Mouse (Mus musculus) thymus, postnatal 4 days (tissue): ENCODE measurements around the gene Coro7.
A peak's percentile ranks its signal among the peaks of the same experiment; 100 is the strongest.
"Not testable (repeated sequence)": the region's sequence is repeated elsewhere in the genome, so short reads cannot be mapped to it uniquely, and the experiment has no call there.

Source experiments
- DNase-seq: peaks from one replicate; pipeline ENCODE4 v3.0.0; 2021

Gene Coro7

GRCm38 (mm10) chr16:4680922-4681455 lies 1.4 kb upstream of the Coro7 start:
- not testable (repeated sequence) for DNase-seq

- DNase-seq, result no peak
Measured at GRCm38 (mm10) chr16:4678080-4678479, 1.5 kb downstream of the Coro7 start.

DNA sequence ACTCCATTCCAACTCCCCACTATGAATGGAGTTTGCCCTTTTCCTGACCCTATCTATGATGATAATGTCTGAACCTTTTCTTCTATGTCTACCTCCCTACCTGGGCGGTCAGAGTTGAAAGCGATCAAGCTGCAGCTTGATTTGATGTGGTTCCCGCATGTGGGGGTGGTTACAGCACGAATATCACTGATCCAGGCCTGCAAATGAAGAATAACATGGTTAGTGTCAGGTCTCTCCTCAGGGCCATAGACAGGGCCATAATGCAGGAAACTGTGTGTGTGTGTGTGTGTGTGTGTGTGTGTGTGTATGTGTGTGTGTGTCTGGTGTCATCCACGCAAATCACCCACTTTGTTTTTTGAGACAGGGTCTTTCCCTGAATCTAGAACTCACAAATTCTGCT lies 2.7 kb downstream of the Coro7 start:
- DNase-seq, result no peak

- peak; percentile 67 for DNase-seq
Measured at GRCm38 (mm10) chr16:4674091-4674490, 5.5 kb downstream of the Coro7 start.

GRCm38 (mm10) chr16:4670317-4670716 lies 9.3 kb downstream of the Coro7 start:
- no peak for DNase-seq

DNA sequence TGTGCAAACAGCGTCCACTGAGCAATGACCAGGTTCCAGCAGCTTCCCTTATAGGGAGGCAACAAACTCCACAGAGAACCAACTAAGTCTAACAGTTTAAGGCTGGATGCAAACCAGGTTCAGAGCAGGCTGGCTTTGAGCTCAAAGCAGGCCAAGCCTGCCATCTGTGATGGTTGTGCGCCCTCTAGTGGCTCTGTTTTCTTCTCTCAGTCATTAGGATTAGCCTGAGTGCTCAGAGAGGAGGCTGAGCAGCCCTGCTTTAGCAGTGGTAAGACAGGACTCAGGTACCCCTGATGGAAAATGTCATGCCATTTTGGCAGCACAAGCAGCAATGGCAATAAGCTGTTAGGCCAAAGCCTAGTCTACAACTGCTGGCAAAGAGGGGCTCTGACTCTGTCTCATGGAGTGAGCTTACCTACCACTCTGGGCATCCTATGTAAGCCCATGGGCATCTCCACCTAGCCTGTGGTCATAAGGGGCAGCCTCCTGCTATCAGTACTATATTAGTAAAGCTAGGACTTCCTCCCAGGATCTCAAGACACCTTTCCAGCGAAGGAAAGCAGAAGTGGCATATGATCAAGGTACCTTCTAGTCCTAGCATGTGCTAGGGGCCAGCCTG lies 12.3 kb downstream of the Coro7 start:
- DNase-seq, result peak; percentile 93

GRCm38 (mm10) chr16:4665726-4666125 lies 13.9 kb downstream of the Coro7 start:
- no peak for DNase-seq

DNA sequence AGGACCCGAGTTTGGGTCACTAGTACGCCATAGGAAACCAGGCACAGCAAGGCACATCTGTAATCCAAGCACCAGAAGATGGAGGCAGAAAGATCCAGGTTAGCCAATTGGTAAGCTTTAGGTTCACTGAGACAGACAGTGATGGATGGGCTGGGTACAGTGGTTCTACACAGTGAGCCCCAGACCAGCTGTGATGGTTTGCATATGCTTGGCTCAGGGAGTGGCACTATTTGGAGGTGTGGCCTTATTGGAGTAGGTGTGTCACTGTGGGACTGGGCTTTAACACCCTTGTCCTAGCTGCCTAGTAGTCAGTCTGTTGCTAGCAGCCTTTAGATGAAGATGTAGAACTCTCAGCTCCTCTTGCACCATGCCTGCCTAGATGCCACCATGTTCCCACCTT lies 15.8 kb downstream of the Coro7 start:
- no peak for DNase-seq

- no peak for DNase-seq
Measured at GRCm38 (mm10) chr16:4661605-4662004, 18.0 kb downstream of the Coro7 start.

DNA sequence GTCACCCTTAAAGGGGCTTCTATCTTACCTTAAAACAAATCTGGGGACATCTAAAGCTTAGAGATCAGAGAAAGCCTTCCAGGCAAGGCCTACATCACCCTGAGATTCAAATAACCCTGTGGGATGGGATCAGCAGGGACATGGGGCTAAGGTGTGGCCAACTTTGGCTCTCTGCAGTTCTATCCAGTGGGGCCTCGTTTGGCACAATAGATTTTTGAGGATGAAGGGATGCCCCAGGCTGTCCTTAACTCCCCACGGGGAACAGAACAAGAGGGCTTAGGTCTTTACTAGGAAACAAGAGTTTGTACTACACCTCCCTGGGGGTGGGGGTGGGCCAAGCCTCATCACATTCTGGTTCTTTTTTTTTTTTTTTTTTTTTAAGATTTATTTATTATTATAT lies 20.3 kb downstream of the Coro7 start:
- DNase-seq, result no peak

DNA sequence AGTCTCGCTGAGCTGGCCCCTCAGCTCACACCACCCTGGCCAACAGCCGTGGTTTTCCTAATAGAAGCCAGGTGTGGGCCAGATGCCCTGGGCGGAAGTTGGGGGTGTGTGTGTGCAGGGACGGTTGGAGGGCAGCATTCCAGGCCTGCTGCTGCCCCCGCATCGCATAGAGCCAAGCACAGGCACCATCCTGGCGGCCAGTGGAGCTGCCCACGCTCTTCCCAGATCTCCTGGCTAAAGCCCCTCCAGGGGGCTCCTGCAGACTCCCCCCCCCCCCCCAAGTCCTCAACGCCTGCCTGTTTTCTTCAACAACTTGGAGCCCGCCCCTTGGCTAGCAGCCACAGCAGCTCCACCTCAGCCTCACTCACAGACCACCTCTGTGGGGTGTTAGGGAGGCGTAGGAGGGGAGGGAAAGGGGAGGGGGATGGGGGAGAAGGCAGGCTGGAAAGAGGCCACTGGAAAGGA lies 20.8 kb downstream of the Coro7 start:
- DNase-seq, result no peak

GRCm38 (mm10) chr16:4656571-4657081 lies 23.0 kb downstream of the Coro7 start:
- no peak for DNase-seq

GRCm38 (mm10) chr16:4655764-4656570 lies 23.6 kb downstream of the Coro7 start:
- DNase-seq, result no peak

- no peak for DNase-seq
Measured at GRCm38 (mm10) chr16:4655251-4655734, 24.3 kb downstream of the Coro7 start.

DNA sequence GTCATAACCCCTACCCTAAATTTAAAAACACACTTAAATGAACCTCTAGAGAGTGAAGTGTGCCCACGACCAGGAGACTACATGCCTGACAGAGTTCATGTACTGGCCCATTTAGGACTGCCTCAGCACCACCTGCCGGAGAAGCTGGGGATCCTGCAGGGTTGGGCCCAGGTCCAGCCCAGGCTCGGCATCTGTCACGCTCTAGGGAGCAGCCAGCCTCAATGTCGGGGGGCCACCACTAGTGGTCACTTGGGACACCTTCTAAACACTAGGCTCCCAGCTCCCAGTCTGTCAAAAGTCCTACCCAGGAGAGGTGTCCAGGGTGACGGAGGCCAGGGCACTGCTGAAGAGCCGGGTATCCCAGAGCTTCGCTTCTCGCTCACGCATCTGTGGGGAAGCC lies 24.9 kb downstream of the Coro7 start:
- no peak for DNase-seq

DNA sequence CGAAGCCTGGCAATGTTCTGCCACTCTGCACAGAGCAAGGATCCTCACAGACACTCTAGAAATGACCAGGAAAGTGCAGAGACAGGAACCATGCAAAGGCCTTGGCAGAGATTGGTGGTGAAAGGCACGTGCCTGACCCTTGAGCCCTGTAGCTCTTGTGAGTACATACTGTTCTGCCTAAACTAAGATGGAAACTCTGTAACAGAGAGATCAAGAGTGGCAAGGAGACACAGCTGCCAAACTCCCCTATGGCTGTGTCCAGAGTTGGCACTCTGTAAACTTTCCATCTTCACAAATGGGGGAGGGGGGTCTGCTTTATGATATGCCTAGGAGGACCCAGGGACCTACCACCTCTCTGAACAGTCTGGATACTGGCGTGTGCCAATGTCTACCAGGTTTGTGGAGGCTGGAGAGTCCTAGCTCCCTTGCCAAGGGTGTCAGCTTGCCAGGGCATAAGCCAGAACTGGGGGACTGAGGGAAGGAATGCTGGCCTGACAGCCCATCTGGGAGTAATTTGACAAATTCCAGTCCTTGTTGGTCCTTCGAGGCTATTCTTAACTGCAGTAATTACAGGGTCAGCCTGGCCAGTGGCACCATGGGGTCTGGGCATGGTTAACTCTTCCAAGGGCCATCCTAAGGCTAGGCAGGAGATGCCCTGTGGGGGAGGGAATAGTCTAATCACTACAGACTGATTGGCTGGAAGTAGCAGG lies 26.7 kb downstream of the Coro7 start:
- DNase-seq, result no peak

GRCm38 (mm10) chr16:4651624-4652023 lies 28.0 kb downstream of the Coro7 start:
- DNase-seq, result no peak

DNA sequence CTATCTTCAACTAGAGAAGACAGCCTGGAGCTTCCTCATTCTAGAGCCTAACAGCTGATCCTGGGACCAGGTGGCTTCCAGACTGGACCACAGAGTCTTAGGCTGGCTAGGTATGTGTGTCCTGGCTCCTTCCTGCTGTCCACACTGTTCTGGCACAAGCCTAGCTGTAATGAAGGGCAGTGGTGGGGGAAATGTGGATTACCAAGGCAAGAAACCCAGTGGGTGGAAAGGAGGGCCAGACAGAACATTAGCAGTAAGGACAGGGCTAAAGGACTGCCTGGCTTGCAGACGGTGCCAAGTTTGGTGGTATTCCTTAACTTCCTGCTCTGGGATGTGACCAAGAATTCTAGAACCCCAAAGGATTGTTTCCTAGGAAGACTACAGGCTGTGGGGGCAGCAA lies 28.5 kb downstream of the Coro7 start:
- no peak for DNase-seq

- no peak for DNase-seq
Measured at GRCm38 (mm10) chr16:4650161-4650560, 29.4 kb downstream of the Coro7 start.

GRCm38 (mm10) chr16:4649692-4650091 lies 29.9 kb downstream of the Coro7 start:
- DNase-seq, result no peak

GRCm38 (mm10) chr16:4649211-4649610 lies 30.4 kb downstream of the Coro7 start:
- no peak for DNase-seq

GRCm38 (mm10) chr16:4648416-4649023 lies 31.1 kb downstream of the Coro7 start:
- no peak for DNase-seq

DNA sequence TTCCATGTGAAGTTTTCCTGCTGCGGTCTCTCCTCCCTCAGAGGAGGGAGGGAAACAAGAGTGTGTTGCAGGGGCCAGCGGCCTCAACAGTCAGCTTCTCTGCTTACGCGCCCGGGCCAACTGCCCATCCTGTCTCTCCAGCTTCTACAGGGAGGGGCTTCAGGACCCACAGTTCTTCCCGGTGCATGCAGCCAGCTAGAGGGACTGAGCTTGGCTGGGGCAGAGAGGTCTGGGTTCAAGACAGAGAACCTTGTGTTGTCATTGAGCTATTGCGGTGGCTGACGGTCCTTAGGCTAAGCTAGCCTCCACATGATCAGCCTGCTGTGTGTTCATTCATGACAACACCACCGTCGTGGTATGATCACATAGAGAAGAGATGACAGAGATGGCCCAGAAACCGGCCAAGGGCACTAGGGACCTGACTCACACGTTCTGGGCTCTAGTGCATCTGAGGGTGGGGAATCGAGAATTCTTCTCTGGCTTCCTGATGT lies 31.9 kb downstream of the Coro7 start:
- DNase-seq, result no peak
